Mouse (Mus musculus): ENCODE results near the gene H2-Oa. TPM values are rescaled to one million over a fixed set of nuclear protein-coding genes. Genes with fewer than 3 reads are reported as not detected.

H2-Oa gene
- polyA plus RNA-seq, 1 experiment from 2014 or later = not detected

DNA sequence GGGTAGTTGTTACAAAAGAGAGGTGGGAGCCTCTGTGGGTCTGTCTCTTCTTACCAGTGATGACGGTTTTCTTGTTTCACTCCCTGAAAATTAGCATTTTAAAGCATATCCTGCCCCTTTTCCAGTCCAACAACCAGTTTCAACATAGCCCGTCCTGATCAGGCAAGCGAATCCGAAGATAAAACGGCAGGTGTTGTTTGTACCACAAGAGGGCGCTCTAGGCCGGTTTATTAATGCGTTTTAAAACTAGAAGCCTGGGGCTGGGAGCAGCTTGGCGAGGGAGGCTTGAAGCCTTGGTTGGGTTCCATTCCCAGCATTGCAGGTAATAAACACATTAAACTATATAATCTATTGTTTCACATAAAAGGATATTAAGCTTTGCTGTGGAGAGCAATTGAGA is 14.6 kb upstream of the H2-Oa start:
- H3K27ac ChIP-seq (replicated peaks in 1 of 2; ENCODE audit: control insufficient read depth in 1 of 2, insufficient read depth in 1 of 2, low read depth in 2 of 2, low read length in 2 of 2) = no peak overlapping the region
- H3K36me3 ChIP-seq (ENCODE audit: control insufficient read depth, insufficient read depth, low read length) = no peaks in the 10 kb centered on the region
- no peaks in the 10 kb centered on the region for H3K4me1 ChIP-seq (ENCODE audit: control insufficient read depth in 2 of 2, insufficient read depth in 2 of 2, low read length in 2 of 2)
- H3K4me2 ChIP-seq (ENCODE audit: low read length) = no peak overlapping the region
- WGBS = 2% methylated on average over 9 of the region's 9 CpGs
- H3K9me3 ChIP-seq (ENCODE audit: control insufficient read depth, low read length) = no peaks in the 10 kb centered on the region
- H3K27me3 ChIP-seq (ENCODE audit: control insufficient read depth, insufficient read depth, low read length) = peaks cover 35% of the 10 kb centered on the region
- H3K9ac ChIP-seq (ENCODE audit: low read length) = no peak overlapping the region
- no peak for ATAC-seq (ENCODE audit: insufficient number of reproducible peaks, insufficient read depth, low FRiP score, low read depth)
- no peak overlapping the region for H3K4me3 ChIP-seq (ENCODE audit: control insufficient read depth in 1 of 2, insufficient read depth in 1 of 2, low read depth in 1 of 2, low read length in 2 of 2)

DNA sequence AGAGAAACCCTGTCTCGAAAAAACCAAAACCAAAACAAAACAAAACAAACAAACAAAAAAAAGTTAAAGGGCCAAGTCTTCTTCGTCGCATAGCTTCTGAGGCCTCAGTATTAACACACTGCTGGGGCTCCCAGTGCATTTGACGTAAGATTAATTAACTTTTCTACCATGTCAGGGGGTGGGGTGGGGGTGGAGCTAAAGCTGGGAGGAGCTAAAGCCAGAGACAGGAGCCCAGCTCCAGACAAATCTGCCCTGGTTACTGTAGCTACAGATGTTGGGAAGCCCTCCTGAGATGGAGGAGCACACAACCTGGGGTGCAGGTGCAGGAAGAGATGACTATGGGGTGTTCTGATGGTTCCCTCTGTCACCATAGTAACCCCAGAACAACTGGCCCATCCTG is 14.0 kb upstream of the H2-Oa start:
- Histone ChIP-seq H3K27ac (replicated peaks in 1 of 2; ENCODE audit: control insufficient read depth in 1 of 2, insufficient read depth in 1 of 2, low read depth in 2 of 2, low read length in 2 of 2) (no peak overlapping the region), H3K4me3 (ENCODE audit: control insufficient read depth in 1 of 2, insufficient read depth in 1 of 2, low read depth in 1 of 2, low read length in 2 of 2) (no peak overlapping the region), H3K36me3 (ENCODE audit: control insufficient read depth, insufficient read depth, low read length) (no peaks in the 10 kb centered on the region), H3K9ac (ENCODE audit: low read length) (no peak overlapping the region), H3K9me3 (ENCODE audit: control insufficient read depth, low read length) (no peaks in the 10 kb centered on the region), H3K4me1 (ENCODE audit: control insufficient read depth in 2 of 2, insufficient read depth in 2 of 2, low read length in 2 of 2) (no peaks in the 10 kb centered on the region), H3K27me3 (ENCODE audit: control insufficient read depth, insufficient read depth, low read length) (peaks cover 39% of the 10 kb centered on the region), H3K4me2 (ENCODE audit: low read length) (no peak overlapping the region)
- 63% methylated on average over 4 of the region's 4 CpGs for WGBS
- ATAC-seq (ENCODE audit: insufficient number of reproducible peaks, insufficient read depth, low FRiP score, low read depth) = no peak

DNA sequence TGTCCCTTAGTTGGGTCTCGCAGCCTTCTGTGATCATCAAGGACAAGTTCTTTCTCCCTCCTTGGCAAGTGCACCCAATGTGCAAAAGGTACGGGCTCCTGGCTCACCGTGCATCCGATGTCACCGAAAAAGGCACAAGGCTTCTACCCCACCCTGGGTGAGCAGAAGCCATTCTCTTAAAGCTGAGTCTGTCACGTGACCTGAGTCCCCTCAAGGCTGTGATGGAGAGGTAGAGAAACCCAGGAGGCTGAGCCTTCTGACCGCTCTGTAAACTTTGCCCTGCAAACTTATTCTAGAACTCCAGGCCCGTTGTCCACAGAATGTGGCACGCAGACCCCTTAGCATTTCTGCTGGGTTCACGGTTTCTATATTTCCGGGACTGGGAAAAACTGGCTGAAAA is 13.1 kb upstream of the H2-Oa start:
- no peak overlapping the region for H3K27ac ChIP-seq (replicated peaks in 1 of 2; ENCODE audit: control insufficient read depth in 1 of 2, insufficient read depth in 1 of 2, low read depth in 2 of 2, low read length in 2 of 2)
- H3K27me3 ChIP-seq (ENCODE audit: control insufficient read depth, insufficient read depth, low read length) = peaks cover 38% of the 10 kb centered on the region
- no peak overlapping the region for H3K4me2 ChIP-seq (ENCODE audit: low read length)
- no peak overlapping the region for H3K4me3 ChIP-seq (ENCODE audit: control insufficient read depth in 1 of 2, insufficient read depth in 1 of 2, low read depth in 1 of 2, low read length in 2 of 2)
- H3K36me3 ChIP-seq (ENCODE audit: control insufficient read depth, insufficient read depth, low read length) = no peaks in the 10 kb centered on the region
- 83% methylated on average over 11 of the region's 11 CpGs for WGBS
- H3K4me1 ChIP-seq (ENCODE audit: control insufficient read depth in 2 of 2, insufficient read depth in 2 of 2, low read length in 2 of 2) = no peaks in the 10 kb centered on the region
- no peak for ATAC-seq (ENCODE audit: insufficient number of reproducible peaks, insufficient read depth, low FRiP score, low read depth)
- no peaks in the 10 kb centered on the region for H3K9me3 ChIP-seq (ENCODE audit: control insufficient read depth, low read length)
- no peak overlapping the region for H3K9ac ChIP-seq (ENCODE audit: low read length)

DNA sequence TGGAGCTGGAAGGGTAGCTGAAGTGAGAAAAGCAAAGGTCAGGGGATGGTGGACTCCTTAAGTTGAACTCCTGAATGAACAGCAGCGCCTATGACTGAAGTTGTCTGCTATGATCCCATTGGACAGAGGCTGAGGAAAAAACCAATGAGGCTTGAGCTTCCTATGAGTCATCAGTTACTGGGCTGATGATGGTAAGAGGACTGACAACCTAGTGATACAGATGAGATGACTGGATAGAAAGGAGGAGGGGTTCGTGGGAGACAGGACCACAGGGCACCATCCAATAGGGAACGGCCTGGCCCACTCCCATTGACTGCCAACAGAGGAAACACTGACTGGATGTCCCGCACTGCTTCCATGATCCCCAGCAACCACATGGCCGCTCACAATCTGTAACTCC is 12.5 kb upstream of the H2-Oa start:
- ATAC-seq (ENCODE audit: insufficient number of reproducible peaks, insufficient read depth, low FRiP score, low read depth) = no peak; the same call in 1 of the 2 replicates
- WGBS = 19% methylated on average over 5 of the region's 5 CpGs
- Histone ChIP-seq H3K4me1 (ENCODE audit: control insufficient read depth in 2 of 2, insufficient read depth in 2 of 2, low read length in 2 of 2) (no peaks in the 10 kb centered on the region), H3K4me2 (ENCODE audit: low read length) (no peak overlapping the region), H3K36me3 (ENCODE audit: control insufficient read depth, insufficient read depth, low read length) (no peaks in the 10 kb centered on the region), H3K27ac (replicated peaks in 1 of 2; ENCODE audit: control insufficient read depth in 1 of 2, insufficient read depth in 1 of 2, low read depth in 2 of 2, low read length in 2 of 2) (no peak overlapping the region), H3K4me3 (ENCODE audit: control insufficient read depth in 1 of 2, insufficient read depth in 1 of 2, low read depth in 1 of 2, low read length in 2 of 2) (no peak overlapping the region), H3K9me3 (ENCODE audit: control insufficient read depth, low read length) (no peaks in the 10 kb centered on the region), H3K9ac (ENCODE audit: low read length) (no peak overlapping the region), H3K27me3 (ENCODE audit: control insufficient read depth, insufficient read depth, low read length) (peaks cover 41% of the 10 kb centered on the region)

DNA sequence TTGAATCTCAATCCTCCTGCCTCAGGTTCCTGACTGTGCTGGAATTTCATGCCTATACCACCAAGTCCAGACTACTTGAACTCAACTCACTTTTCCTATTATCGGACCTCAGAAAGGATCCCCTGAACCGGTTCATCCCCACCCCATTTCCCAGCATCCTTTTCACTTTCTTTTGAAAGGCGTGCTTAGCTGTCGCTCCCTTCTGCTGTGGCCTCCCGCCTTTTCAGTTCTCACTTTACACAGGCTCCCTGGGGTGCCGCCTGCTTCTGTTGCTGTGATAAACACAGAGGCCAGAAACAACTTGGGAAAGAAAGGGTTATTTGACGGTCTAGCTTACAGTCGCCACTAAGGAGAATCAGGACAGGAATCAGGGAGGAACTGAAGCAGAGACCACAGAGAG is 9.0 kb upstream of the H2-Oa start:
- H3K9me3 ChIP-seq (ENCODE audit: control insufficient read depth, low read length) = no peaks in the 10 kb centered on the region
- H3K4me2 ChIP-seq (ENCODE audit: low read length) = no peak overlapping the region
- WGBS = 14% methylated on average over 8 of the region's 8 CpGs
- peaks cover 17% of the 10 kb centered on the region for H3K27me3 ChIP-seq (ENCODE audit: control insufficient read depth, insufficient read depth, low read length)
- ATAC-seq (ENCODE audit: insufficient number of reproducible peaks, insufficient read depth, low FRiP score, low read depth) = no peak
- no peak overlapping the region for H3K9ac ChIP-seq (ENCODE audit: low read length)
- H3K4me1 ChIP-seq (ENCODE audit: control insufficient read depth in 2 of 2, insufficient read depth in 2 of 2, low read length in 2 of 2) = no peaks in the 10 kb centered on the region
- H3K27ac ChIP-seq (replicated peaks in 1 of 2; ENCODE audit: control insufficient read depth in 1 of 2, insufficient read depth in 1 of 2, low read depth in 2 of 2, low read length in 2 of 2) = no peak overlapping the region
- no peak overlapping the region for H3K4me3 ChIP-seq (ENCODE audit: control insufficient read depth in 1 of 2, insufficient read depth in 1 of 2, low read depth in 1 of 2, low read length in 2 of 2)
- no peaks in the 10 kb centered on the region for H3K36me3 ChIP-seq (ENCODE audit: control insufficient read depth, insufficient read depth, low read length)

DNA sequence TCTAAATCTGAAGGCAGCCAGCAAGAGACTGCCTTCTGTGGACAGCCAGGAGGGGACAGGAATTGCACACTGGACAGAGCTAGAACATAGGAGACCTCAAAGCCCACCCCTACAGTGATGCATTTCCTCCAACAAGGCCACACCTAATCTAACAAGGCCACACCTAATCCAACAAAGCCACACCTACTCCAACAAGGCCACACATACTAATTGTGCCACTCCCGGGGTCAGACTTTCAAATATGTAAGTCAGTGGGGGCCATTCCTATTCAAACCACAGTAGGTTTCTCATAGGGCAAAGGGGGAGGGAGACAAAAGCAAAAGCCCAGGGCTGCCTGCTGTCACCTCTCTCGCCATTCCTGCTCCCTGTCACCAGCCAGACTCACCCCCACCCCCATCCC is 4.8 kb upstream of the H2-Oa start:
- Histone ChIP-seq H3K9ac (ENCODE audit: low read length) (no peak overlapping the region), H3K4me3 (ENCODE audit: control insufficient read depth in 1 of 2, insufficient read depth in 1 of 2, low read depth in 1 of 2, low read length in 2 of 2) (no peak overlapping the region), H3K4me1 (ENCODE audit: control insufficient read depth in 2 of 2, insufficient read depth in 2 of 2, low read length in 2 of 2) (0 out of 4 replicates have a peak, but pooled peaks cover 0 to 2% of the 10 kb centered on the region in 2 experiments), H3K27ac (replicated peaks in 1 of 2; ENCODE audit: control insufficient read depth in 1 of 2, insufficient read depth in 1 of 2, low read depth in 2 of 2, low read length in 2 of 2) (no peak overlapping the region), H3K4me2 (ENCODE audit: low read length) (no peak overlapping the region), H3K36me3 (ENCODE audit: control insufficient read depth, insufficient read depth, low read length) (no peaks in the 10 kb centered on the region), H3K27me3 (ENCODE audit: control insufficient read depth, insufficient read depth, low read length) (peaks cover 9% of the 10 kb centered on the region), H3K9me3 (ENCODE audit: control insufficient read depth, low read length) (no peaks in the 10 kb centered on the region)
- ATAC-seq (ENCODE audit: insufficient number of reproducible peaks, insufficient read depth, low FRiP score, low read depth) = no peak
- 52% methylated on average over 2 of the region's 2 CpGs for WGBS

DNA sequence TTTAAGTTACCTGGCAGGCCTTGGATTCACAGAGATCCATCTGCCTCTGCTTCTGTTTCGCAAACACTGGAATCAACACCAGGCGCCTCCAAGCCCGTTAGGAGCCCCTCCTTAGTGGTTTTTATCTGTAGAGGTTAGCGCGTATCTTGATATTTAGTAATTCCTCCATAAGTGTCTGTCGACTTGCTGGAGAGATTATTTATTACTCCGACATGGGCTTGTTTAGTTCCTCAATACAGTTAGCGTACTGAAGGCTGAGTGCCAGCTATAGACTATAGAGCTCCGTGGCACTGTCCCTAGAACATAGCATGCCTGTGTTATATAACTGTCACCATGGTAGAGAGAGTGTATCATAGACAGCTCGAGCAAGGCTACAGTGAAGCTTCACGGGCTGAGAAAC is 4.0 kb upstream of the H2-Oa start:
- H3K4me3 ChIP-seq (ENCODE audit: control insufficient read depth in 1 of 2, insufficient read depth in 1 of 2, low read depth in 1 of 2, low read length in 2 of 2) = no peak overlapping the region
- peaks cover 5% of the 10 kb centered on the region for H3K27me3 ChIP-seq (ENCODE audit: control insufficient read depth, insufficient read depth, low read length)
- H3K4me1 ChIP-seq (ENCODE audit: control insufficient read depth in 2 of 2, insufficient read depth in 2 of 2, low read length in 2 of 2) = peaks cover 0 to 5% of the 10 kb centered on the region in 2 experiments; a peak in 1 of 4 replicates
- H3K36me3 ChIP-seq (ENCODE audit: control insufficient read depth, insufficient read depth, low read length) = no peaks in the 10 kb centered on the region
- no peak overlapping the region for H3K27ac ChIP-seq (replicated peaks in 1 of 2; ENCODE audit: control insufficient read depth in 1 of 2, insufficient read depth in 1 of 2, low read depth in 2 of 2, low read length in 2 of 2)
- H3K9me3 ChIP-seq (ENCODE audit: control insufficient read depth, low read length) = no peaks in the 10 kb centered on the region
- no peak overlapping the region for H3K4me2 ChIP-seq (ENCODE audit: low read length)
- H3K9ac ChIP-seq (ENCODE audit: low read length) = no peak overlapping the region
- 45% methylated on average over 11 of the region's 11 CpGs for WGBS
- ATAC-seq (ENCODE audit: insufficient number of reproducible peaks, insufficient read depth, low FRiP score, low read depth) = no peak

DNA sequence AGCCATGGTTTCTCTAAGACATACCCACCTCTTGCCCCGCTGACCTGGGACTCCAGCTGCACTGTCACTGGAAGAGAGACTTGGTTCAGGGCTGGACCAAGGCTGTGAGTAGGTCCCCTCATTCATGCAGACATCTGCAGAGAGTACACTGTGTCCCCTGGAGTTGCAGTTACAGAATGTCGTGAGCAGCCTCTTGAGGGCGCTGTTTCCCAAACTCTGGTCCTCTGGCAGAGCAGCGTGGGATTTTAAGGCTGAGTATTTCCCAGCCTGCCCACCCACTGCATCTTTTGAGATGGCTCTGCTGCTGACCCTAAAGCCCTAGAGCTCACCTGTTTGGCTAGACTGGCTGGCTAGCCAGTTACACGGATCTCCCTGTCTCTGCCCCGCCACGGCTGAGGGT is 1.2 kb upstream of the H2-Oa start:
- H3K9ac ChIP-seq (ENCODE audit: low read length) = no peak overlapping the region
- H3K4me3 ChIP-seq (ENCODE audit: control insufficient read depth in 1 of 2, insufficient read depth in 1 of 2, low read depth in 1 of 2, low read length in 2 of 2) = no peak overlapping the region
- no peak overlapping the region for H3K27ac ChIP-seq (replicated peaks in 1 of 2; ENCODE audit: control insufficient read depth in 1 of 2, insufficient read depth in 1 of 2, low read depth in 2 of 2, low read length in 2 of 2)
- WGBS = 54% methylated on average over 7 of the region's 7 CpGs
- H3K9me3 ChIP-seq (ENCODE audit: control insufficient read depth, low read length) = no peaks in the 10 kb centered on the region
- H3K36me3 ChIP-seq (ENCODE audit: control insufficient read depth, insufficient read depth, low read length) = no peaks in the 10 kb centered on the region
- no peaks in the 10 kb centered on the region; the same call in 1 of the 2 replicates for H3K27me3 ChIP-seq (ENCODE audit: control insufficient read depth, insufficient read depth, low read length)
- no peak for ATAC-seq (ENCODE audit: insufficient number of reproducible peaks, insufficient read depth, low FRiP score, low read depth)
- H3K4me2 ChIP-seq (ENCODE audit: low read length) = no peak overlapping the region
- H3K4me1 ChIP-seq (ENCODE audit: control insufficient read depth in 2 of 2, insufficient read depth in 2 of 2, low read length in 2 of 2) = peaks cover 0 to 11% of the 10 kb centered on the region in 2 experiments; a peak in 2 of 4 replicates
